Mouse (Mus musculus): ENCODE results near the gene Slc38a4. TPM values are rescaled to one million over a fixed set of nuclear protein-coding genes. Genes with fewer than 3 reads are reported as not detected.

Slc38a4 gene
- total and polyA plus RNA-seq, 3 experiments, result under 0.01 TPM; not detected in 2

DNA sequence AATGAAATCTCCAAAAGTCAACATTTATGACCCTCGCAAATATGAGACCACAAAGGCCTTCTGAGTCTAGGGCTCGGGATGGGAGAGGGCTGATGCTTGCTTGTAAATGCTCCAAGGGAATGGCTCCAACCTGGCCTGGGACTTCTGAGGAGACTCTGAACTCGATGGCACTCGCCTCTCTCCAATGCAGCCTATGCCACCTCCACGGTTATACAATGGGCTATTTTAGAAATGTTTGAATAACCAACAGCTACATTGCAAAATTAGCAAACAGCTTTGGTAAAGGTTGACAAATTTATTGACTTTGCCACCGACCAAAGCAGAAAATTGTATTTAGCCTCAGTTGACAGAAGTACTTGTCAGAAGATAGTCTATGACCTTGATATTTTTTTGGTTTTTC, 19.9 kb downstream of the Slc38a4 start:
- no peaks in the 10 kb centered on the region for H3K27me3 ChIP-seq (ENCODE audit: insufficient read depth, low read length)
- TF ChIP-seq GATA1 (IDR thresholded peaks at IDR 0.05; ENCODE audit: borderline replicate concordance, low read length) (no peak), POLR2AphosphoS5 (IDR thresholded peaks at IDR 0.05; ENCODE audit: insufficient replicate concordance, low read depth, low read length) (no peak), CTCF (IDR thresholded peaks at IDR 0.05; ENCODE audit: low read depth, low read length) (no peak), TAL1 (conservative IDR thresholded peaks at IDR 0.05; ENCODE audit: low read depth, low read length) (no peak), GATA2 (IDR thresholded peaks at IDR 0.05; ENCODE audit: borderline replicate concordance, low read depth, low read length) (no peak)
- no peaks in the 10 kb centered on the region for H3K4me1 ChIP-seq (ENCODE audit: insufficient read depth, low read depth, low read length)
- H3K36me3 ChIP-seq (replicated peaks), result no peaks in the 10 kb centered on the region
- peaks cover 40% of the 10 kb centered on the region for H3K9me3 ChIP-seq (replicated peaks)
- DNase-seq (ENCODE audit: low spot score) (no peak), ATAC-seq (ENCODE audit: extremely low read depth, insufficient number of reproducible peaks, low FRiP score, poor library complexity, severe bottlenecking) (no peak)
- no peak overlapping the region for H3K4me3 ChIP-seq (ENCODE audit: low read depth, low read length)

DNA sequence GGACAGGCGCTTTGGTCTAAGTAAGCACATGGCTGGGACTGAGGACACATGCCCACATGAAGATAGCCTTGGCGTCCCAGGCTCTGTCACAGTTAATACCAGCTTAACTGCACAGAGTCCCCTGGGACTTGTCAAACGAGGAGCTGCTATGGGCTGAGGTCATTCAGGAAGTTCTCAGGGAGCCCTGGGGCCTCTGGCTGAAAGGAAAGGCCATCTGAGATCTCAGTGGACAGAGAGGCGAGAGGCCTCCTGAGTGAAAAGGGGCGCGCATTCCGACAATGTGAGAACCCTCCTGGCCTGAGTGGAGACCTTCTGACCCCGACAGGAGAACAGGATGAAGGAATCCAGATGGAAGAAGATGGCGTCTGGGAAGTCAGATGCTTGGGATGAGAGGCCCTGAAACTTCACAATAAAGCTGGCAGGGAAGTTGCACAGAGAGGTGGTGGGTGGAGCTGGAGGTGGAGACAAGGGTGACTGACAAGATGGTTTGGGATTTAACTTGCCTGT, 22.2 kb downstream of the Slc38a4 start:
- Histone ChIP-seq H3K9me3 (replicated peaks) (peaks cover 40% of the 10 kb centered on the region), H3K4me3 (ENCODE audit: low read depth, low read length) (no peak overlapping the region), H3K36me3 (replicated peaks) (no peaks in the 10 kb centered on the region), H3K27me3 (ENCODE audit: insufficient read depth, low read length) (no peaks in the 10 kb centered on the region), H3K4me1 (ENCODE audit: insufficient read depth, low read depth, low read length) (no peaks in the 10 kb centered on the region)
- DNase-seq (ENCODE audit: low spot score), result no peak
- ATAC-seq (ENCODE audit: extremely low read depth, insufficient number of reproducible peaks, low FRiP score, poor library complexity, severe bottlenecking), result no peak
- TF ChIP-seq GATA1 (IDR thresholded peaks at IDR 0.05; ENCODE audit: borderline replicate concordance, low read length) (no peak), CTCF (IDR thresholded peaks at IDR 0.05; ENCODE audit: low read depth, low read length) (no peak), POLR2AphosphoS5 (IDR thresholded peaks at IDR 0.05; ENCODE audit: insufficient replicate concordance, low read depth, low read length) (no peak), TAL1 (conservative IDR thresholded peaks at IDR 0.05; ENCODE audit: low read depth, low read length) (no peak), GATA2 (IDR thresholded peaks at IDR 0.05; ENCODE audit: borderline replicate concordance, low read depth, low read length) (no peak)

DNA sequence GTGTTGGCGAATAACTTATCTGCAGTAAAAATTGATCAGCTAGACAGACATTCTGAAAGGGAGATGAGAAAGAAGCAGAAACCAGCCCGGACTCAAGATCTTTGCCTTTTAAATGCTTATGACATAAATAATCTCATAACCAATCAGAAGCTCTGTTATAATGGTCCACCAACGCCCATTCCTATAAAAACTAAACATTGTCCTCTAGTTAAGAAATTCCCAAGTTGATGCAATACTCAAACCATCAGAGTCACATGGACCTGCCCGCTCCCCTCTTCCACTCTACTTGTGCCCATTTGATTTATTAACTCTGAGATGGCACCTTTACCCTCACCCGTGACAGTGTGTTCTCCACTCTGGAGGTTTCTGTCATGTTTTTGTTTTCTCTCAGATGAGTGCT, 23.9 kb downstream of the Slc38a4 start:
- H3K4me1 ChIP-seq (ENCODE audit: insufficient read depth, low read depth, low read length), result no peaks in the 10 kb centered on the region
- DNase-seq (ENCODE audit: low spot score) (no peak), ATAC-seq (ENCODE audit: extremely low read depth, insufficient number of reproducible peaks, low FRiP score, poor library complexity, severe bottlenecking) (no peak)
- H3K36me3 ChIP-seq (replicated peaks), result no peaks in the 10 kb centered on the region
- H3K9me3 ChIP-seq (replicated peaks), result peaks cover 44% of the 10 kb centered on the region
- no peaks in the 10 kb centered on the region for H3K27me3 ChIP-seq (ENCODE audit: insufficient read depth, low read length)
- H3K4me3 ChIP-seq (ENCODE audit: low read depth, low read length), result no peak overlapping the region
- TF ChIP-seq POLR2AphosphoS5 (IDR thresholded peaks at IDR 0.05; ENCODE audit: insufficient replicate concordance, low read depth, low read length) (no peak), TAL1 (conservative IDR thresholded peaks at IDR 0.05; ENCODE audit: low read depth, low read length) (no peak), GATA2 (IDR thresholded peaks at IDR 0.05; ENCODE audit: borderline replicate concordance, low read depth, low read length) (no peak), CTCF (IDR thresholded peaks at IDR 0.05; ENCODE audit: low read depth, low read length) (no peak), GATA1 (IDR thresholded peaks at IDR 0.05; ENCODE audit: borderline replicate concordance, low read length) (no peak)

DNA sequence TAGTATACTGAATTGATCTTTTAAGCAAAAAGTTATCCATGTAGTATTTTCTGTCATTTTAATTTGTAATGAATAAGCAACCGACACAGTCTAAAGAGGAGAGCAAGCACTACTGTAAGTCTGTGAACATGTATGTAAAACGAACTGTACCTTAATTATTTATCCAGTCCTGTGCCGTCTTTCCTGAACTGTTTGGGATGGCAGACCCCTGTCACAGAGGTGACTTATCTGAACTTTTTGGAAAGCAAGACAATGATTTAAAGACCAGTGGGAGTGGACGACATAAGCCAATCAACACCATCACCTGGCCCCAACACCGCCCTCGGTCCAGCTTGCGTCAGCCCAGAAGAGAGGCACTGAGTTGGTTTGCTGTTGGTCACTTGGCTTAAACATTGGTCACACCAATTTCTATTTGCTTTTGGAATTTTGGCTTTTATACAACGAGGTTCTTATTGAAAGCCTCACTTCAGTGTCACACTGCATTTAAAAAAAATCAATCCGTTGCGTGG, 24.7 kb downstream of the Slc38a4 start:
- DNase-seq (ENCODE audit: low spot score) (no peak), ATAC-seq (ENCODE audit: extremely low read depth, insufficient number of reproducible peaks, low FRiP score, poor library complexity, severe bottlenecking) (no peak)
- TF ChIP-seq GATA1 (IDR thresholded peaks at IDR 0.05; ENCODE audit: borderline replicate concordance, low read length) (no peak), TAL1 (conservative IDR thresholded peaks at IDR 0.05; ENCODE audit: low read depth, low read length) (no peak), POLR2AphosphoS5 (IDR thresholded peaks at IDR 0.05; ENCODE audit: insufficient replicate concordance, low read depth, low read length) (no peak), GATA2 (IDR thresholded peaks at IDR 0.05; ENCODE audit: borderline replicate concordance, low read depth, low read length) (no peak), CTCF (IDR thresholded peaks at IDR 0.05; ENCODE audit: low read depth, low read length) (no peak)
- H3K27me3 ChIP-seq (ENCODE audit: insufficient read depth, low read length), result no peaks in the 10 kb centered on the region
- H3K4me1 ChIP-seq (ENCODE audit: insufficient read depth, low read depth, low read length), result no peaks in the 10 kb centered on the region
- H3K36me3 ChIP-seq (replicated peaks), result no peaks in the 10 kb centered on the region
- H3K9me3 ChIP-seq (replicated peaks), result peaks cover 45% of the 10 kb centered on the region
- no peak overlapping the region for H3K4me3 ChIP-seq (ENCODE audit: low read depth, low read length)

DNA sequence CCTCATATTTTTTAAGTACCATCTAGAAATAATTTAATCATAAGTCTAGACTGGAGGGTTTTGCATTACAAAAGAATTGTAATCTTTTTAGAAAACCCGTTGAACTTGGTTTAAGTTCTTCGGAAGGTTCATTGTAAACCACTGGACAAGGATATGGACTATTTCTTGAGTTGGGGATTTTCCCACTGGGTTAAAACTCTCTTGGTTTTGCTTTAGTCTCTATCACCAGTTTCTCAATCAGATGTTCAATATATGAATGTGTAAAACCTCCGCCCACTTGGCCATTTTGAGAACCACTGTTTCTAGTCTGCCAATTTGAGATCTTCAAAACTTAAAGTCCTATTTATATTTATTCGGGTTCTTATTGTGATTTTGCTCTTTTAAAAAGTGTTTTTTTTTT, 25.6 kb downstream of the Slc38a4 start:
- DNase-seq (ENCODE audit: low spot score) (no peak), ATAC-seq (ENCODE audit: extremely low read depth, insufficient number of reproducible peaks, low FRiP score, poor library complexity, severe bottlenecking) (no peak)
- Histone ChIP-seq H3K36me3 (replicated peaks) (no peaks in the 10 kb centered on the region), H3K9me3 (replicated peaks) (peaks cover 54% of the 10 kb centered on the region), H3K4me1 (ENCODE audit: insufficient read depth, low read depth, low read length) (no peaks in the 10 kb centered on the region), H3K27me3 (ENCODE audit: insufficient read depth, low read length) (no peaks in the 10 kb centered on the region), H3K4me3 (ENCODE audit: low read depth, low read length) (no peak overlapping the region)
- no peak for TF ChIP-seq POLR2AphosphoS5 (IDR thresholded peaks at IDR 0.05; ENCODE audit: insufficient replicate concordance, low read depth, low read length)
- no peak for TF ChIP-seq GATA1 (IDR thresholded peaks at IDR 0.05; ENCODE audit: borderline replicate concordance, low read length)
- no peak for TF ChIP-seq GATA2 (IDR thresholded peaks at IDR 0.05; ENCODE audit: borderline replicate concordance, low read depth, low read length)
- no peak for TF ChIP-seq CTCF (IDR thresholded peaks at IDR 0.05; ENCODE audit: low read depth, low read length)
- no peak for TF ChIP-seq TAL1 (conservative IDR thresholded peaks at IDR 0.05; ENCODE audit: low read depth, low read length)

DNA sequence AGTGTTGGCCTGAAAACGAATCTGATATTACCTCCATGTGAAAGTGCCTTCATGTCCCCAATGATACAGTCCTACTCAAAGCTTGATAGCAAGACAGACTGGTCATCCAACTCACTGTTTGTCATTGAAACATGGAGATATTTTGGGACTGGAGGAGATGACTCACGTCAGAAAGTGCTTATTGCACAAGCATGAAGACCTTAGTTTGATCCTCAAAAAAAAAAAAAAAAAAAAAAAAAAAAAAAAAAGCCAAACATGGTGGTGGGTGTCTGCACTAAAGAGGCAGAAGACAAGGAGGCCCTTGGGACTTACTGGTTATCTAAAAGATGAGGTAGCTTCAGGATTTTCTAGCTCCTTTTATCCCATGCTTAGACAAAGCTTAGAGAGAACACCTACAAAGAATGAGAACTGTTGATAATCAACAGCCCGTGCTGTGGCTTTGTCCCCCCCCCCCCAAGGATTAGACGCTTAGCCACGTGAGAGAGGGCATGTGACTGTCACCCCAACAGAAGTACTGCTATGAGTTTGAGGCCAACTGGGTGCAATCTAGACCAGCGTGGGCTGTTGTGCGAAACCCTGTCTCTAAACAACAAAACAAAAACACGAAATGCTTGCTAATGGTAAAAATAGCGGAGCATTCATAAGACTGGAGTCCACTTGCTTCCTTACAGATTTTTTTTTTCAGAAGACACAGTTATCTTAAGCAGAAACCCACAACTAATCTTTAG, 26.5 kb downstream of the Slc38a4 start:
- peaks cover 57% of the 10 kb centered on the region for H3K9me3 ChIP-seq (replicated peaks)
- no peak for ATAC-seq (ENCODE audit: extremely low read depth, insufficient number of reproducible peaks, low FRiP score, poor library complexity, severe bottlenecking)
- no peaks in the 10 kb centered on the region for H3K4me1 ChIP-seq (ENCODE audit: insufficient read depth, low read depth, low read length)
- no peak for DNase-seq (ENCODE audit: low spot score)
- no peak for TF ChIP-seq TAL1 (conservative IDR thresholded peaks at IDR 0.05; ENCODE audit: low read depth, low read length)
- H3K36me3 ChIP-seq (replicated peaks), result no peaks in the 10 kb centered on the region
- no peak overlapping the region for H3K4me3 ChIP-seq (ENCODE audit: low read depth, low read length)
- H3K27me3 ChIP-seq (ENCODE audit: insufficient read depth, low read length), result no peaks in the 10 kb centered on the region

Data from G1E (cell line).